Mouse (Mus musculus) embryonic facial prominence, embryonic 11.5 days (tissue): ENCODE data around the gene Paqr5. TPM values are rescaled to one million over a fixed set of nuclear protein-coding genes. Genes with fewer than 3 reads are reported as not detected.

Experiments
- ATAC-seq: fragments of 200-750 bp; cut with Nextera tagmentation; replicated peaks from 2 replicates; pipeline ENCODE4 v1.8.0; 2017; ENCODE audit warnings: low read depth; ENCODE audit not compliant: insufficient number of reproducible peaks, low FRiP score, low TSS enrichment
- DNase-seq: peaks from one replicate; pipeline ENCODE4 v3.0.0-alpha.2; 2015; ENCODE audit warnings: low spot score
- H3K27ac ChIP-seq: fragments of 300-500 bp; sonication (generic); replicated peaks from 2 replicates; pipeline ENCODE4 v1.5.1; 2014; ENCODE audit warnings: mild to moderate bottlenecking, low read depth, low read length, control low read depth
- H3K27me3 ChIP-seq: fragments of 300-500 bp; sonication (generic); 2 replicates; pipeline ENCODE4 v1.6.1; 2014; ENCODE audit warnings: mild to moderate bottlenecking, low read length, moderate library complexity, mixed read lengths; ENCODE audit not compliant: control insufficient read depth, insufficient read depth
- H3K36me3 ChIP-seq: fragments of 300-500 bp; sonication (generic); replicated peaks from 2 replicates; pipeline ENCODE4 v1.6.1; 2014; ENCODE audit warnings: low read depth, mild to moderate bottlenecking, low read length, moderate library complexity, mixed read lengths; ENCODE audit not compliant: control insufficient read depth, insufficient read depth
- H3K4me1 ChIP-seq: fragments of 300-500 bp; sonication (generic); 2 replicates; pipeline ENCODE4 v1.6.1; 2014; ENCODE audit warnings: low read length, mixed read lengths; ENCODE audit not compliant: control insufficient read depth, insufficient read depth
- H3K4me2 ChIP-seq: fragments of 300-500 bp; sonication (generic); 2 replicates; pipeline ENCODE4 v1.6.1; 2014; ENCODE audit warnings: low read depth, mild to moderate bottlenecking, control low read depth, low read length, moderate library complexity
- H3K4me3 ChIP-seq: fragments of 300-500 bp; sonication (generic); 2 replicates; pipeline ENCODE4 v1.5.1; 2014; ENCODE audit warnings: low read depth, low read length, control low read depth
- H3K9ac ChIP-seq: fragments of 300-500 bp; sonication (generic); replicated peaks from 2 replicates; pipeline ENCODE4 v1.6.1; 2014; ENCODE audit warnings: mild to moderate bottlenecking, control low read depth, low read length
- H3K9me3 ChIP-seq: fragments of 300-500 bp; sonication (generic); replicated peaks from 2 replicates; pipeline ENCODE4 v1.6.1; 2016; ENCODE audit warnings: mild to moderate bottlenecking, low read length, inconsistent platforms, mixed read lengths; ENCODE audit not compliant: control insufficient read depth
- WGBS: fragments of 180-500 bp; shearing (Covaris S2); extraction: QIAGEN DNeasy Blood & Tissue Kit; methylation state at CpG from one replicate; pipeline ENCODE4 v1.1.7; 2014; 5-methylcytosine and 5-hydroxymethylcytosine counted together
- polyA plus RNA-seq: library from polyadenylated mRNA; unstranded; fragments of >200 nt; fragmentation: Nextera tagmentation; extraction: Ambion mirVana; gene quantifications from 2 replicates; pipeline ENCODE4 v1.2.1, GENCODE M21; 2014

The Paqr5 gene
- polyA plus RNA-seq, 1 experiment from 2014 or later: 0.34 TPM

GRCm38 (mm10) chr9:61946623-61947401 lies 79.8 kb downstream of the Paqr5 start, which contains the start of gene Kif23:
Gene Kif23 (minus strand): TSS chr9:61946774.
- Histone ChIP-seq H3K9me3 (no peaks in the 10 kb centered on the region), H3K27me3 (no peaks in the 10 kb centered on the region), H3K4me3 (peak within 1 kb of the TSS; percentile 67), H3K36me3 (no peaks in the 10 kb centered on the region), H3K9ac (peak within 1 kb of the TSS; percentile 70), H3K4me2 (peak within 1 kb of the TSS; percentile 64), H3K4me1 (no peaks in the 10 kb centered on the region), H3K27ac (peak within 1 kb of the TSS; percentile 72)
- peak; percentile 93 for ATAC-seq
- DNase-seq: peak; percentile 98
- under 1% methylated on average over 44 of the region's 44 CpGs for WGBS

GRCm38 (mm10) chr9:61945973-61946611 lies 80.6 kb downstream of the Paqr5 start:
- H3K9me3 ChIP-seq: no peaks in the 10 kb centered on the region
- H3K27me3 ChIP-seq: no peaks in the 10 kb centered on the region
- peak overlapping the region; percentile 67 for H3K4me3 ChIP-seq
- H3K36me3 ChIP-seq: peaks cover 1% of the 10 kb centered on the region
- peak overlapping the region; percentile 72 for H3K27ac ChIP-seq
- H3K4me2 ChIP-seq: peak overlapping the region; percentile 64
- under 1% methylated on average over 37 of the region's 38 CpGs for WGBS
- peak; percentile 89 for ATAC-seq
- peak overlapping the region; percentile 70 for H3K9ac ChIP-seq
- peak; percentile 61 for DNase-seq
- H3K4me1 ChIP-seq: no peaks in the 10 kb centered on the region

- 91% methylated on average over 3 of the region's 3 CpGs for WGBS
- Histone ChIP-seq H3K4me2 (no peak overlapping the region), H3K27ac (no peak overlapping the region), H3K36me3 (peaks cover 9% of the 10 kb centered on the region), H3K4me1 (no peaks in the 10 kb centered on the region), H3K9ac (no peak overlapping the region), H3K4me3 (no peak overlapping the region), H3K9me3 (no peaks in the 10 kb centered on the region), H3K27me3 (no peaks in the 10 kb centered on the region)
- no peak for ATAC-seq
- DNase-seq: no peak
Measured at GRCm38 (mm10) chr9:61941054-61941453, 85.6 kb downstream of the Paqr5 start.

- Histone ChIP-seq H3K36me3 (peaks cover 9% of the 10 kb centered on the region), H3K27me3 (no peaks in the 10 kb centered on the region), H3K9ac (no peak overlapping the region), H3K4me1 (no peaks in the 10 kb centered on the region), H3K9me3 (no peaks in the 10 kb centered on the region), H3K27ac (no peak overlapping the region), H3K4me3 (no peak overlapping the region), H3K4me2 (no peak overlapping the region)
- 75% methylated on average over 2 of the region's 2 CpGs for whole genome bisulfite sequencing
- ATAC-seq (no peak), DNase-seq (no peak)
Measured at GRCm38 (mm10) chr9:61933333-61933732, 93.3 kb downstream of the Paqr5 start.

- DNase-seq (no peak), ATAC-seq (no peak)
- no peak overlapping the region for H3K9ac ChIP-seq
- no peak overlapping the region for H3K4me2 ChIP-seq
- H3K27me3 ChIP-seq: no peaks in the 10 kb centered on the region
- no peaks in the 10 kb centered on the region for H3K9me3 ChIP-seq
- WGBS: 91% methylated on average over 3 of the region's 3 CpGs
- H3K36me3 ChIP-seq: peaks cover 9% of the 10 kb centered on the region
- no peak overlapping the region for H3K4me3 ChIP-seq
- no peak overlapping the region for H3K27ac ChIP-seq
- H3K4me1 ChIP-seq: no peaks in the 10 kb centered on the region
Measured at GRCm38 (mm10) chr9:61932009-61932408, 94.6 kb downstream of the Paqr5 start.

GRCm38 (mm10) chr9:61925086-61925660 lies 101.5 kb downstream of the Paqr5 start:
- Histone ChIP-seq H3K36me3 (peaks cover 8% of the 10 kb centered on the region), H3K4me3 (no peak overlapping the region), H3K27me3 (no peaks in the 10 kb centered on the region), H3K27ac (no peak overlapping the region), H3K9me3 (no peaks in the 10 kb centered on the region), H3K4me2 (no peak overlapping the region), H3K9ac (no peak overlapping the region), H3K4me1 (no peaks in the 10 kb centered on the region)
- no peak for ATAC-seq
- no peak for DNase-seq
- WGBS: 95% methylated on average over 10 of the region's 10 CpGs

- H3K36me3 ChIP-seq: peaks cover 5% of the 10 kb centered on the region
- WGBS: 95% methylated on average over 6 of the region's 6 CpGs
- H3K4me1 ChIP-seq: no peaks in the 10 kb centered on the region
Measured at GRCm38 (mm10) chr9:61920331-61920730, 106.3 kb downstream of the Paqr5 start.

GRCm38 (mm10) chr9:61919464-61919863 lies 107.2 kb downstream of the Paqr5 start:
- Histone ChIP-seq H3K27ac (no peak overlapping the region), H3K36me3 (peaks cover 5% of the 10 kb centered on the region)
- 90% methylated on average over 5 of the region's 5 CpGs for WGBS

More at GRCm38 (mm10) chr9:61920331-61920730, 106.3 kb downstream of the Paqr5 start:
- Histone ChIP-seq H3K9ac (no peak overlapping the region), H3K4me3 (no peak overlapping the region), H3K4me2 (no peak overlapping the region), H3K27ac (no peak overlapping the region), H3K27me3 (no peaks in the 10 kb centered on the region), H3K9me3 (no peaks in the 10 kb centered on the region)
- no peak for DNase-seq
- no peak for ATAC-seq

More at GRCm38 (mm10) chr9:61919464-61919863, 107.2 kb downstream of the Paqr5 start:
- H3K27me3 ChIP-seq: no peaks in the 10 kb centered on the region
- DNase-seq: no peak
- ATAC-seq: no peak
- H3K4me3 ChIP-seq: no peak overlapping the region
- no peak overlapping the region for H3K4me2 ChIP-seq
- H3K4me1 ChIP-seq: no peaks in the 10 kb centered on the region
- no peaks in the 10 kb centered on the region for H3K9me3 ChIP-seq
- H3K9ac ChIP-seq: no peak overlapping the region
